Mouse (Mus musculus): Measurements from ENCODE around the gene Gab1.

The Gab1 gene

DNA sequence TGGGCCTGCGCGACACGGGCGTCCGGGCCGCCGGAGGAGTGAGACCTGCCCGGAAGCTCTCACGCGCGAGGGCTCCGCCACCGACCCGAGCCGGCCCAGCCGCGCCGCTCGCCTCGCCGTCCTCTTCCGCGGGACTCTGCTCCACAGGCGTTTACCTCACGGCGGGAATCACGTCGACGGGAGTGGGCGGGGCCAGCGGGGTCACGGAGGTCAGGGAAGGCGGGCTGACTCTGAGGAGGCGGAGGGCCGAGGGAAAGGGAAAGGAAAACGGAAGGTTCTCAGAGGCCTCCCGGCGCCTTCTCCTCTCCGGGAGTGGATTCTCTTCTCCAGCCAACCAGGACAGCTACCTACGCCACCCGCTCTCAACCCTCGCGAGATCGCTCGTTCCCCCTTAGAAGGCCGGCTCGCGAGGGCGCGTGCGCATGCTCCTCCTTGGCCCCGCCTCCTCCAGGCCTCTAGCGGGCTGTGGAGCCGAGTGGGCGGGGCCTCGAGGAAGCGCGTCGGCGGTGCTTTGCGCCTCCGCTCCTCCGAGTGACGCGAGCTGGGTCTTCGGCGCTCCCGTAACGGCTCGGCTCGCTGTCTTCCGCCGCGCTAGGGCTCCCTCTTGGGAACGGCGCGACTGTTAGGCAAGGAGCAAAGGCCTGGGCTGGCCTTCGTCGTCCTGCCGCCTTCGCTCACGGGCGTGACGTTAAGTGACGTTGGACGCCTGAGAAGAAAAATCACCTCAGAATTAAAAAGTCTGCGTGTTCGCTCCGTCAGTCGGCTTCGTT lies 141.0 kb downstream of the Gab1 start, which contains the start of gene Smarca5:
Smarca5 (minus strand) TSS at position 343 of the 770 bp plus-strand sequence.
- DNase-seq (ENCODE audit: low read depth) = peak; percentile 80

DNA sequence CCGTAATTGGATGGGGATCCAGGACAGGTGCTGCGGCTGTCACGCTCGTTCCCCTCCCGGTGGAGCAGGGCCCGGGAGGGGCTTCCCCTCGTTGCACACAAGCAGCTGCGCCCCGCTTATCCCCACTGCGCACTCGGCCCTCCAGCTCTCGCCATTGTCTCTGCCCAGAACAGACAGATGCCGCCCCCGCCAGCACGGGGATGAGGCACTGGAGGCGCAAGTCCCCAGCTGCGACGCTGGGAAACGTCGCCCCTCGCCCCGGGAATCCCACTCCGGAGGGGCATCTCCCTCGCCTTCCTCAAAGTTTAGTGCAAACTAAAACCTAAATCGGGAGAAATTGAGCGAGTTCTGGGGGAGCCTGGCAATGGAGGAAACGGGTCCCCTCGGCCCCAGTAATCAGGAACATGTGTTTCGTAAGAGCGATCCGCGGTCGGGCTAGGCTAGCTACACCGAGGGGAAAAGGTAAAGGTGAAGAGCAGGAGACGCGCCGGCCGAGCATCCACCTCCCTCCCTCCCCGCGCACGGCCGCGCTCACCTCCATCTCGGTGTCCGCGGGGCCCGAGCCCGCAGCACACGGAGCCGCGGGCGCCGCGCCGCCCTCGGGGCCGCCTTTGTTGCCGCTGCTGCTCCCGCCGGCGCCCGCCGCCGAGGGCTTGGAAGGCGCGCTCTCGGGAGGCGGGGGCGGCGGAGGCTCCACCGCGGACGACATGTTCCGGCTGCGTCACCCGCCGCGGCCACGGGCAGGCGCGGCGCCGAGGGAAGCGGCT lies 141.7 kb downstream of the Gab1 start:
- DNase-seq (ENCODE audit: low read depth) = no peak

DNA sequence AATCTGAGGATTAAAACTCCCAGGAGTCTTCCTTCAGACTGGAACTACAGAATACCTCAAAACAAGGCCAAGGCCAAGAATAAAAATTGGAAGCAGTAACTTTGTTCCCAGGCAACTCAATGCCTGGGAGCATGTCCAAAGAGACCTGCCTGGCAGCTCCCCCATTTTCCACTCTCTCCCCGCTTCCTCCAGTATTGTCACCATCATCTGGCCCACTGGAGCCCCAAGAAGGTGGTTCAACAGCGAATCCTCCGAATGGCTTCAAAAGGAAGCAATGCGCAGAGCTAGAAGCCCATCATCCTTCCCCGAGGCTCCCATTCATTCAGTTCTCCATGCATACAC lies 142.3 kb downstream of the Gab1 start:
- DNase-seq (ENCODE audit: low read depth) = no peak

DNA sequence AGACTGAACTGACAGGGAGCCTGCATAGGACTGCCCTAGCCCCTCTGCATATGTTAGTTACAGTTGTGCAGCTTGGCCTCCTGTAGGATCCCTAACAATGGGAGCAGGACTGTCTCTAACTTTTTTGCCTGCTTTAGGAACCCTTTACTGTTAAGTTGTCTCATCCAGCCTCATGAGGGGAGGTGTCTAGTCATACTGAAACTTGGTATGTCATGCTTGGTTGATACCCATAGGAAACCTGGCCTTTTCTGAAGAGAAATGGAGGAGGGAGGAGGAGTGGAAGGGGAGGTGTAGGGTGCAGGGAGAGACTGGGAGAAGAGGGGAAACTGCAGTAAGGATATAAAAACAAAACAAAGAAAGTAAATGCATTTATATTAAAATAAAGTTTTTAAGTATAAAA lies 148.0 kb downstream of the Gab1 start:
- DNase-seq (ENCODE audit: low read depth) = no peak

DNA sequence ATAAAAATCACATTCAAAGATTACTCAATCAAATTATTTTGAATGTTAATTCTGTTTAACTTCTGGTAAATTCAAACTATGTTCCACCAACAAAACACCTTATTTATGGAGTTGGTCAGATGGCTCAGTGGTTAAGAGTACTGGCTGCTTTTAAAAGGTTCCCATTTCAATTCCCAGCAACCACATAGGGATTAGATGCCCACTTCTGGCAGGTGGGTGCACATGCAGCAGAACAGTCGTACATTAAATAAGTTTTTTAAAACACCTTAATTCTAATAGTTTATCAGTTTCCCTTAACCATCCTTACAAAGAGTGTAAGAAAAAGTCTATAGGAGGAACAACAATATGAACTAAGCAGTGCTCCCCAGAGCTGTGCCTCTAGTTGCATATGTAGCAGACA lies 165.9 kb downstream of the Gab1 start:
- no peak for DNase-seq (ENCODE audit: low read depth)
